Mouse (Mus musculus) limb, embryonic 11.5 days (tissue): ENCODE data around the gene Myzap. TPM values are rescaled to one million over a fixed set of nuclear protein-coding genes. Genes with fewer than 3 reads are reported as not detected.

Experiments
- ATAC-seq: fragments of 200-750 bp; cut with Nextera tagmentation; 2 replicates; pipeline ENCODE4 v1.8.0; 2017; ENCODE audit warnings: low read depth; ENCODE audit not compliant: insufficient number of reproducible peaks, low FRiP score, low TSS enrichment
- DNase-seq: peaks from one replicate; pipeline ENCODE4 v3.0.0-alpha.2; 2015; ENCODE audit warnings: low spot score
- H3K27ac ChIP-seq: fragments of 300-500 bp; sonication (generic); replicated peaks from 2 replicates; pipeline ENCODE4 v1.5.1; 2014; ENCODE audit warnings: low read depth, mild to moderate bottlenecking, low read length
- H3K27me3 ChIP-seq: fragments of 300-500 bp; sonication (generic); 2 replicates; pipeline ENCODE4 v1.6.1; 2014; ENCODE audit warnings: mild to moderate bottlenecking, low read length, mixed read lengths; ENCODE audit not compliant: control insufficient read depth, insufficient read depth
- H3K36me3 ChIP-seq: fragments of 300-500 bp; sonication (generic); 2 replicates; pipeline ENCODE4 v1.6.1; 2014; ENCODE audit warnings: mild to moderate bottlenecking, low read length, moderate library complexity, mixed read lengths; ENCODE audit not compliant: control insufficient read depth, insufficient read depth
- H3K4me1 ChIP-seq: fragments of 300-500 bp; sonication (generic); 2 replicates; pipeline ENCODE4 v1.6.1; 2014; ENCODE audit warnings: low read length, mixed read lengths; ENCODE audit not compliant: control insufficient read depth, insufficient read depth
- H3K4me2 ChIP-seq: fragments of 300-500 bp; sonication (generic); 2 replicates; pipeline ENCODE4 v1.6.1; 2014; ENCODE audit warnings: low read depth, mild to moderate bottlenecking, moderate library complexity; ENCODE audit not compliant: severe bottlenecking
- H3K4me3 ChIP-seq: fragments of 300-500 bp; sonication (generic); 2 replicates; pipeline ENCODE4 v1.5.1; 2014; ENCODE audit warnings: low read depth, low read length
- H3K9ac ChIP-seq: fragments of 300-500 bp; sonication (generic); 2 replicates; pipeline ENCODE4 v1.6.1; 2014; ENCODE audit warnings: mild to moderate bottlenecking, low read length
- H3K9me3 ChIP-seq: fragments of 300-500 bp; sonication (generic); 2 replicates; pipeline ENCODE4 v1.6.1; 2016; ENCODE audit warnings: low read length; ENCODE audit not compliant: control insufficient read depth
- WGBS: fragments of 180-500 bp; shearing (Covaris S2); extraction: QIAGEN DNeasy Blood & Tissue Kit; methylation state at CpG from one replicate; pipeline ENCODE4 v1.1.7; 2014; 5-methylcytosine and 5-hydroxymethylcytosine counted together
- polyA plus RNA-seq: library from polyadenylated mRNA; unstranded; fragments of >200 nt; fragmentation: Nextera tagmentation; extraction: Ambion mirVana; gene quantifications from 2 replicates; pipeline ENCODE4 v1.2.1, GENCODE M21; 2014

The Myzap gene
- polyA plus RNA-seq, 1 experiment from 2014 or later, result 8.0 TPM

DNA sequence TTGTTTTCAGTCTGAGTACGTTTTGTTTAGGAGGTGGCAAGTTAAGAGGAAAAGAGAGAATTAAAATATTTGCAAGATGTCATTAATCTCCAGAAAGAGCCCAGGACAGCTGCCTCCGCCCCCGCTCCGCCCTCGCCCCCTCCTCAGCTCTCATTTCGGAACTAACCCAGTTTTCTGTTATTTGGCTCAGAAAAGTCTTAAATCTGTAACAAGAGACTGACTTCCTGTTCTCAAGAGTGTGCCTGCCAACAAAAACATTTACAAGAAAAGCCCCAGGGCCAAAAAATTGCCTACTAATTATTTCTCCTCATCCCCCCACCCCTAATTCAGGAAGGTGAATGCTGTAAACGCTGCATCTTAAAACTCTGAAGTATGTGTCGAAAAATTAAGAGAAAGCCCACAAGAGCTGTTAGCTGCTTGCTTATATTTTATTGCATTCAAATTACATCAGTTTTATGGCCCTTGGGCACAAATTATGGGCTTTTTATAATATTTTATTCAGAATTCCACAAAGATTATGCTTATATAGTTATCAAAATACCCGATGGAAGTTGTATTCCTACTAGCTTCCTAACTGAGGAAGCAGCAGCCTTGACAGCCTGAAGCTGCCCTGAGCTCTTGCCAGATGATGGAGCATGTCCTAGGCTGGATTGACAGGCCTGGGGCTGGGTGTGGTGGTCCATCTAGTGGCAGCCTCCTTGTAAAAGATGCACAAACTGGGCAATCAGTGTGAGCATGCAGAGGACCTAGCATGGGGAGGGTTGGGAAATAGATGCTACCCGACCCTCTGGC, 93.6 kb downstream of the Myzap start:
- Histone ChIP-seq H3K27ac (peak overlapping the region; percentile 30; the same call in 1 of the 2 replicates), H3K4me3 (no peak overlapping the region), H3K27me3 (no peaks in the 10 kb centered on the region), H3K4me2 (no peak overlapping the region), H3K9ac (no peak overlapping the region), H3K9me3 (no peaks in the 10 kb centered on the region), H3K4me1 (peaks cover 14% of the 10 kb centered on the region), H3K36me3 (no peaks in the 10 kb centered on the region)
- ATAC-seq (no peak), DNase-seq (peak; percentile 42)
- 34% methylated on average over 10 of the region's 10 CpGs for WGBS

DNA sequence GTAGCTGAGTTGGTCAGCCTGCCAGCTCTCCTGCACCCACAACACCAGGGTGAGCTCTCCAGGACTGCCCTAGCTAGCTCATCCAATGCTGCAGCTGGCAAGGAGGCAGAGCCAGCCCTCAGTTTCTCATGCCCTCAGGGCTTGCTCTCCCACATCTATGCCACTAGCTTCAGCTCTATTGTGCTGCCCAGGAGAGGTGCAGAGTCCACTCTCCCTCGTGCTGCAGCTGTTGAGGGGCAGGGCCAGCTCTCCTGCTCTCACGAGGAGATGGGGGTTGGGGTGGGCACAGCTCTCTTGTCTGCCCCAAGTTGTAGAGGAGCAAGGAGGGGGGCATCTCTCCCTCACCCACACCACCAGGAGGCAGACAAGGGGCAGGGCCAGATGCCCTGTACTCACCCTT, 95.5 kb downstream of the Myzap start:
- H3K4me3 ChIP-seq, result no peak overlapping the region
- H3K9ac ChIP-seq, result peak overlapping the region; percentile 14; the same call in 1 of the 2 replicates
- H3K27me3 ChIP-seq, result no peaks in the 10 kb centered on the region
- no peak for ATAC-seq
- H3K36me3 ChIP-seq, result no peaks in the 10 kb centered on the region
- 26% methylated on average over 2 of the region's 2 CpGs for WGBS
- no peak for DNase-seq
- no peak overlapping the region for H3K27ac ChIP-seq
- H3K9me3 ChIP-seq, result no peaks in the 10 kb centered on the region
- H3K4me1 ChIP-seq, result peaks cover 14% of the 10 kb centered on the region
- H3K4me2 ChIP-seq, result no peak overlapping the region

DNA sequence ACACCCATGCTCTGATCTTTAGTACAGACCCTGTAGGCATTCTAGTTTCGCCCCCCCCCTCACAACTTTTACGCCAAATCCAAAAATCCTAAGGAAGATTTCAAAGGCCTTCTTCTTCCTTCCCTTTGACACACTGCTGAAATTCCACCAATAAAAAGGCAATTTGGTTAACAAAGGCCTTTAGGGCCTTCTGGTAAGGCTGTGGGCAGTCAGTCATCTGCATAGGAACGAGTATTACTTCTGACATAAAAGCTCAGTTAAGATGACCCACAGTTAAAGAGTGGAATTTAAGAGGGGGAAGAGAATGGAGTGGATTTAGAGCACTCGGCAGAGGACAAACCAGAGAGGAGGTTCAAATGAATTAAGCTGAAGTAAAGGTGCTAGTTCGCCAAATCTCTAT, 98.4 kb downstream of the Myzap start:
- H3K4me1 ChIP-seq, result peaks cover 12% of the 10 kb centered on the region
- 54% methylated on average over 5 of the region's 5 CpGs for WGBS
- no peak overlapping the region for H3K9ac ChIP-seq
- no peak overlapping the region for H3K4me2 ChIP-seq
- H3K27ac ChIP-seq, result no peak overlapping the region
- no peaks in the 10 kb centered on the region for H3K36me3 ChIP-seq
- no peaks in the 10 kb centered on the region for H3K9me3 ChIP-seq
- no peak overlapping the region for H3K4me3 ChIP-seq
- ATAC-seq, result no peak
- no peaks in the 10 kb centered on the region for H3K27me3 ChIP-seq
- DNase-seq, result no peak

GRCm38 (mm10) chr9:71492296-71493025, 99.7 kb downstream of the Myzap start:
- H3K27ac ChIP-seq, result no peak overlapping the region
- H3K9ac ChIP-seq, result no peak overlapping the region
- 61% methylated on average over 15 of the region's 15 CpGs for WGBS
- no peaks in the 10 kb centered on the region for H3K27me3 ChIP-seq
- H3K4me2 ChIP-seq, result no peak overlapping the region
- no peak for DNase-seq
- H3K4me3 ChIP-seq, result no peak overlapping the region
- peaks cover 9% of the 10 kb centered on the region for H3K4me1 ChIP-seq
- ATAC-seq, result no peak
- H3K9me3 ChIP-seq, result no peaks in the 10 kb centered on the region
- H3K36me3 ChIP-seq, result no peaks in the 10 kb centered on the region

DNA sequence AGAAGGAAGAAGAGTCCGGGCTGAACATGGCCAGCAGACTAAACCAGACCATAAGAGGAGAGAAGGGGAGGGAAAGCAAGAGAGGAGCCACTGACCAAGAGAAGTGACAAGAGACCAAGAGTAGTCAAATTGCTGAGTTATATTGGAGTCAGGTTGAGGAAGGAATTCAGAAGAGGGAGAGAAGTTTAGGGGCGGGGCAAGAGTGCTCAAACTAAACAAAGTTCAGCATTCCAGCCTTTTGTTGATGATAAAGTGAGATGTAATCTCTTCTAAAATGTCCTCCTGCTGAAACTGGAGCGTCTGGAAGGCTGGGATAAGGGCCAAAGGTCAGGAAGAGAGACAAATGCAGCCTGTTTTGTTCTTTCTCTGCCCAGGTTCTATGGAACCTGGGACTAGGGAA, 102.1 kb downstream of the Myzap start:
- no peak overlapping the region for H3K9ac ChIP-seq
- H3K9me3 ChIP-seq, result no peaks in the 10 kb centered on the region
- no peak overlapping the region for H3K4me3 ChIP-seq
- 52% methylated on average over 3 of the region's 3 CpGs for WGBS
- H3K4me2 ChIP-seq, result no peak overlapping the region
- ATAC-seq, result no peak
- H3K27me3 ChIP-seq, result no peaks in the 10 kb centered on the region
- DNase-seq, result no peak
- H3K27ac ChIP-seq, result no peak overlapping the region
- H3K36me3 ChIP-seq, result no peaks in the 10 kb centered on the region
- 0 out of 2 replicates have a peak, but pooled peaks cover 2% of the 10 kb centered on the region for H3K4me1 ChIP-seq

DNA sequence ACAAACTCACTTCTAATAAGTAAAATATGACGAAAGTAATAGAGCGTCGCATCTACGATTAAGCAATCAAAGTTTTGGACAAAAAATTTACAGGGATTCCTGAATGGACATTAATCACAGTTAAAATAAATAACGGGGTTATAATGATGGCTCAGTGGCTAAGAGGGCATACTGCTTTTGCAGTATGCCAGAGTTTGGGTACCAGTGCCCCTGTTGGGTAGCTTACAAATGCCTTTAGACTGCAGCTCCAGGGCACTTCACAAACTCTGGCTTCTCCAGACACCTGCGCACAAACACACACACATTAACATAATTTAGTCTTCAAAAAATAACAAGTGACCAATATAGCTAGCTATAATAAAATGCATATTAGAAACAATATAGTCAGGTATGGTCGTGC, 106.0 kb downstream of the Myzap start:
- Histone ChIP-seq H3K27ac (no peak overlapping the region), H3K4me1 (no peaks in the 10 kb centered on the region), H3K9ac (no peak overlapping the region), H3K4me2 (no peak overlapping the region), H3K9me3 (no peaks in the 10 kb centered on the region), H3K4me3 (peak overlapping the region; percentile 97; the same call in 1 of the 2 replicates), H3K36me3 (peaks cover 17% of the 10 kb centered on the region; the same call in 1 of the 2 replicates), H3K27me3 (no peaks in the 10 kb centered on the region)
- DNase-seq, result no peak
- WGBS, result 40% methylated on average over 7 of the region's 7 CpGs
- no peak for ATAC-seq

- Histone ChIP-seq H3K4me2 (peak within 1 kb of the TSS; percentile 66), H3K4me1 (no peaks in the 10 kb centered on the region), H3K36me3 (peaks cover 23% of the 10 kb centered on the region; the same call in 1 of the 2 replicates), H3K27ac (peak within 1 kb of the TSS; percentile 89), H3K9me3 (no peaks in the 10 kb centered on the region), H3K4me3 (peak within 1 kb of the TSS; percentile 97), H3K9ac (peak within 1 kb of the TSS; percentile 100), H3K27me3 (no peaks in the 10 kb centered on the region)
- DNase-seq, result peak; percentile 99
- 1% methylated on average over 69 of the region's 70 CpGs for WGBS
- peak; percentile 92 for ATAC-seq
These were observed 106.6 kb downstream of the Myzap start, which contains the start of gene Polr2m for GRCm38 (mm10) chr9:71485475-71486094. TSS of gene Polr2m (minus strand) at chr9:71485935.

- Histone ChIP-seq H3K4me2 (peak overlapping the region; percentile 66), H3K27ac (peak overlapping the region; percentile 89), H3K36me3 (peaks cover 28% of the 10 kb centered on the region; the same call in 1 of the 2 replicates), H3K9me3 (no peaks in the 10 kb centered on the region), H3K9ac (peak overlapping the region; percentile 100), H3K27me3 (no peaks in the 10 kb centered on the region), H3K4me1 (no peaks in the 10 kb centered on the region), H3K4me3 (peak overlapping the region; percentile 97)
- WGBS, result 2% methylated on average over 14 of the region's 14 CpGs
- DNase-seq (no peak), ATAC-seq (no peak)
These were observed 107.2 kb downstream of the Myzap start for GRCm38 (mm10) chr9:71484871-71485474.
